Mouse (Mus musculus): Measurements from ENCODE around the gene Bmt2. TPM values are rescaled to one million over a fixed set of nuclear protein-coding genes. Genes with fewer than 3 reads are reported as not detected.

The Bmt2 gene
- polyA plus RNA-seq (2012; rRNA removed) = 16.0 and 16.1 TPM in 2 replicates

DNA sequence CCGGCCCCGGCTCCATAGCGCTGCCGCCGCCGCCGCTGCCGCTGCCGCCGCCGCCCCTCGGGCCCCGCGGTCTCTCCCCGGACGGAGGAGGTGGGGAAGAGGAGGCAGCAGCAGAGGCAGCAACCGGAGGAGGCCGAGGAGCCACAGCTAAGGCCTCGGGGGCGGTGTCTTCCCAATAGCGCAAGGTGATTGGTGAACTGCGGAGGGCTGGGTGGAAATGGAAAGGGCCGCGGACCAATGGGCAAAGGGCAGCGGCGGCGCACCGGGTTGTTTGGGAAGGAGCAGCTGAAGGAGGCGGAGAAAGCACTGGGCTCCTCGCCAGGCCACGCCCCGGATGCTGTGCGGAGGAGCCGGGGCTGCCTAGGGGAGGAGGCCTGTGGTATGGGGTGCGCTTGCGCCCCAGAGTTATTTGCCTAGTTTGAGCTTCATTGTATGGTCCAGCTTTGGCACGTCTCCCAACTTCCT is at the start of gene Bmt2:
TSS of gene Bmt2 (minus strand) at position 149 of the 465 bp plus-strand sequence.

DNA sequence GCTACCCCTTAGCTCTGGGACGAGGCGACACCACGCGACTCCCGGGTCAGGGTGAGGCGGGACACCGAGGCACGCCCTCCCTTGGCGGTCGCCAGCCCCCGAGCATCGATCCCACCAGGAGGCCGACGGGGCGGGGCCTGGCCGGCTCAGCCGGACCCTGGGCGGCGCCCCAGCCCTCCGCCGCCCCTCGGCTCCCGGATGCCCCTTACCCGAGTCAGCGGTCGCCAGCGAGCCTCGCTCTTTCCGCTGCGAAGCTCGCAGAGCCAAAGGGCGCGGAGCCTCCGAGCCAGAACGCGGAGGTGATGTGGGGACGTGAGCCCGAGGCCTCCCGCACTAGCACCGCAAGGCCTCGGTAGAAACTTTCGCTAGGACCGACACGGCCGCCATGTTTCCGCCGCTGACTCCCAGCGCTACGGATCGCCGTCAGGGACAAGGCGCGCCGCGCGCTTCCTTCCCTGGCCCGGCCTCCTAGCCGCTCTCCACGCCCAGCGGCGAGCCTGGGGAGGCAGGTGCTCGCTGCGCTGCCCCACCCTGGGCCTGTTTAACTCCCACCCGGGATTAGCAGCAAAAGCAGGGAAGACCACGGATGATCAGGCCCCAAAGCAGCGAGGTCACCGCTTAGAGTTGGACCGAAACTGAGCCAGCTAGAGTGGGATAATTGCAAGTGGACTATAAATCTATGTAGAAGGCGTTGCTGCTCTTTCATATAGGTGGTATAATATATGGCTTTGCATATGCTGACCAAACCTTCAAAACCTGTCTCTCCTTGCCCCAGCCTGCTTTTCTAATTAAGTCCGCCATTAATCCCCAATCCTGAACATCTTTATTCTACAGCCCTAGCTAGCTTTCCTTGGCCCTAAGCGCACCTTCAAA is 69.9 kb downstream of the Bmt2 start, which contains the start of gene Tmem168:
TSS of gene Tmem168 (minus strand) at position 480 of the 873 bp plus-strand sequence.

Other genes starting within 250 kb of the Bmt2 start
- 11.6 and 12.1 TPM in 2 replicates for gene Tmem168, start 69.9 kb downstream of the Bmt2 start, polyA plus RNA-seq (2012; rRNA removed)
- 77.1 and 86.0 TPM in 2 replicates for gene Gpr85, start 162.0 kb upstream of the Bmt2 start, polyA plus RNA-seq (2012; rRNA removed)
- 86.1 and 89.2 TPM in 2 replicates for gene 2610001J05Rik, start 193.6 kb upstream of the Bmt2 start, polyA plus RNA-seq (2012; rRNA removed)

Measured in central nervous system, embryonic 18 days (tissue).